Mouse (Mus musculus) MEL (cell line): Measurements from ENCODE around the gene Morn1. TPM values are rescaled to one million over a fixed set of nuclear protein-coding genes. Genes with fewer than 3 reads are reported as not detected.
"Not testable (repeated sequence)": the region's sequence is repeated elsewhere in the genome, so short reads cannot be mapped to it uniquely, and the experiment has no call there.

ENCODE experiments used
- DNase-seq: peaks from one replicate; pipeline ENCODE4 v3.0.0; 2011; ENCODE audit warnings: low read depth, low spot score
- H3K27ac ChIP-seq: 2 replicates; pipeline ENCODE4 v1.5.1; 2012; ENCODE audit warnings: low read depth, mild to moderate bottlenecking, control low read depth, low read length, moderate library complexity; ENCODE audit not compliant: control insufficient read depth
- H3K27me3 ChIP-seq, 2 experiments: fragments of 150-350 bp in 1 of 2; sonication (generic) in 1 of 2; 2 replicates each; pipeline ENCODE4 v1.6.1; 2012; ENCODE audit warnings: low read length in 2 of 2, mild to moderate bottlenecking in 2 of 2, improper control_type of control experiment in 1 of 2, moderate library complexity in 1 of 2; ENCODE audit not compliant: insufficient read depth in 2 of 2, control insufficient read depth in 1 of 2
- H3K36me3 ChIP-seq, 2 experiments: 2 replicates each; pipeline ENCODE4 v1.6.1; 2012 to 2014; ENCODE audit warnings: low read length in 2 of 2, improper control_type of control experiment in 1 of 2, inconsistent platforms in 1 of 2, mild to moderate bottlenecking in 1 of 2; ENCODE audit not compliant: insufficient read depth in 2 of 2, control insufficient read depth in 1 of 2
- H3K4me1 ChIP-seq, 2 experiments: fragments of 150-350 bp in 1 of 2; sonication (generic) in 1 of 2; 2 replicates each; pipeline ENCODE4 v1.6.1; 2012; ENCODE audit warnings: low read length in 2 of 2, improper control_type of control experiment in 1 of 2, mild to moderate bottlenecking in 1 of 2; ENCODE audit not compliant: insufficient read depth in 2 of 2, control insufficient read depth in 1 of 2
- H3K4me3 ChIP-seq, 2 experiments: fragments of 150-350 bp in 1 of 2; sonication (generic) in 1 of 2; 2 replicates each; pipeline ENCODE4 v1.5.1; 2012; ENCODE audit warnings: low read depth in 2 of 2, low read length in 2 of 2, mild to moderate bottlenecking in 2 of 2, moderate library complexity in 2 of 2, control low read depth in 1 of 2, improper control_type of control experiment in 1 of 2; ENCODE audit not compliant: control insufficient read depth in 1 of 2, insufficient read depth in 1 of 2
- H3K79me2 ChIP-seq: 2 replicates; pipeline ENCODE4 v1.6.1; 2012; ENCODE audit warnings: mild to moderate bottlenecking, low read length, moderate library complexity; ENCODE audit not compliant: control insufficient read depth, poor library complexity, insufficient read depth
- H3K9ac ChIP-seq: 2 replicates; pipeline ENCODE4 v1.6.1; 2012; ENCODE audit warnings: low read depth, mild to moderate bottlenecking, control low read depth, low read length, moderate library complexity; ENCODE audit not compliant: control insufficient read depth, poor library complexity, severe bottlenecking
- H3K9me3 ChIP-seq: fragments of 150-350 bp; sonication (generic); replicated peaks from 2 replicates; pipeline ENCODE4 v1.6.1; 2012; ENCODE audit warnings: mild to moderate bottlenecking, low read length, improper control_type of control experiment, moderate library complexity; ENCODE audit not compliant: insufficient read depth
- CHD1 ChIP-seq: IDR thresholded peaks from 2 replicates; pipeline ENCODE4 v1.6.1; 2012; ENCODE audit warnings: low read depth, mild to moderate bottlenecking, inconsistent platforms, low read length, improper control_type of control experiment
- CTCF ChIP-seq, 3 experiments: IDR thresholded peaks in 2 of 3; conservative IDR thresholded peaks in 1 of 3; 2 replicates each; pipeline ENCODE4 v1.5.1; 2011 to 2012; ENCODE audit warnings: low read length in 3 of 3, low read depth in 2 of 3, mild to moderate bottlenecking in 2 of 3, improper control_type of control experiment in 1 of 3, inconsistent platforms in 1 of 3, mixed read lengths in 1 of 3, moderate library complexity in 1 of 3; ENCODE audit not compliant: control insufficient read depth in 1 of 3, insufficient read depth in 1 of 3, poor library complexity in 1 of 3, severe bottlenecking in 1 of 3
- E2F4 ChIP-seq: IDR thresholded peaks from 2 replicates; pipeline ENCODE4 v1.6.1; 2011; ENCODE audit warnings: low read depth, low read length, improper control_type of control experiment, borderline replicate concordance
- HCFC1 ChIP-seq: IDR thresholded peaks from 2 replicates; pipeline ENCODE4 v1.6.1; 2012; ENCODE audit warnings: low read depth, mild to moderate bottlenecking, inconsistent platforms, low read length, improper control_type of control experiment, moderate library complexity
- MAZ ChIP-seq: IDR thresholded peaks from 2 replicates; pipeline ENCODE4 v1.6.1; 2012; ENCODE audit warnings: low read depth, mild to moderate bottlenecking, inconsistent platforms, low read length, improper control_type of control experiment
- MEF2A ChIP-seq: IDR thresholded peaks from 2 replicates; pipeline ENCODE4 v1.6.1; 2014; ENCODE audit warnings: low read depth, mild to moderate bottlenecking, inconsistent platforms, low read length, improper control_type of control experiment; ENCODE audit not compliant: poor library complexity, insufficient replicate concordance, severe bottlenecking; ENCODE audit errors: extremely low read depth
- MXI1 ChIP-seq: IDR thresholded peaks from 2 replicates; pipeline ENCODE4 v1.6.1; 2011; ENCODE audit warnings: mild to moderate bottlenecking, low read depth, low read length, improper control_type of control experiment
- MYC ChIP-seq: IDR thresholded peaks from 2 replicates; pipeline ENCODE4 v1.6.1; 2011; ENCODE audit warnings: low read depth, mild to moderate bottlenecking, low read length, improper control_type of control experiment, moderate library complexity
- POLR2AphosphoS5 ChIP-seq: IDR thresholded peaks from 2 replicates; pipeline ENCODE4 v1.6.1; 2012; ENCODE audit warnings: low read depth, borderline replicate concordance, mild to moderate bottlenecking, inconsistent platforms, low read length, moderate library complexity, mixed read lengths
- UBTF ChIP-seq: IDR thresholded peaks from 2 replicates; pipeline ENCODE4 v1.6.1; 2012; ENCODE audit warnings: low read depth, mild to moderate bottlenecking, inconsistent platforms, low read length, improper control_type of control experiment, moderate library complexity, borderline replicate concordance; ENCODE audit not compliant: insufficient read depth
- USF1 ChIP-seq: IDR thresholded peaks from 2 replicates; pipeline ENCODE4 v1.6.1; 2014; ENCODE audit warnings: low read depth, mild to moderate bottlenecking, inconsistent platforms, low read length, improper control_type of control experiment, moderate library complexity
- ZKSCAN1 ChIP-seq: IDR thresholded peaks from 2 replicates; pipeline ENCODE4 v1.6.1; 2012; ENCODE audit warnings: low read depth, mild to moderate bottlenecking, inconsistent platforms, low read length, improper control_type of control experiment, moderate library complexity
- ZMIZ1 ChIP-seq: IDR thresholded peaks from 2 replicates; pipeline ENCODE4 v1.6.1; 2012; ENCODE audit warnings: low read depth, mild to moderate bottlenecking, inconsistent platforms, low read length, improper control_type of control experiment, moderate library complexity
- ZNF384 ChIP-seq: IDR thresholded peaks from 2 replicates; pipeline ENCODE4 v1.6.1; 2012; ENCODE audit warnings: low read depth, mild to moderate bottlenecking, inconsistent platforms, low read length, improper control_type of control experiment
- polyA plus RNA-seq, 2 experiments: library from polyadenylated mRNA; stranded (reverse) in 1 of 2; unstranded in 1 of 2; fragments of >175 nt in 1 of 2; fragments of >200 nt in 1 of 2; gene quantifications; 2 replicates each; pipeline versions ENCODE4 v1.2.1 to v1.2.4; 2012; ENCODE audit warnings: low replicate concordance in 2 of 2, low read depth in 1 of 2; ENCODE audit not compliant: insufficient read length in 2 of 2, insufficient read depth in 1 of 2, missing spikeins in 1 of 2
- total RNA-seq: library from RNA; depleted of rRNA; stranded (reverse); fragments of 300-350 nt; gene quantifications from 2 replicates; pipeline ENCODE4 v1.2.3, GENCODE M21; 2012

Gene Morn1
- total and polyA plus RNA-seq, 3 experiments, result 4.1 to 4.4 TPM; not detected in 1

DNA sequence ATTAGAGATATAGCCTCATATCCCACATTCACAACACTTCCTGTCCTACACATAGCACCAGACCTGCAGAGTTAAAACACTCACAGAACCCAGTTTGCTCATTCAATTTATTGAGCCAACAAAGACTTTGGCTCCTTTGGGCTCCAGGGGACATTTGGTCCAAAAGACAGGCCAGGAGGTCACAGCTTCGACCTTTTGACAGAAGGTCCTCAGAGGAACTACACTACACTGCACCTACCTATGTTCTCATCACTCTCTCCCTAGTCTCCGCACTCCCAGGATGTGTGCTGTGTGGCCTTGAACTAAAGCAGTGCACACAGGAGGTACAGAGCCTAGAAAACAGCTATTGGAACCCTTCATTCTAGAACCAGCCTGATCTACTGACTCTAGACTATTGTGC is 10.6 kb upstream of the Morn1 start:
- no peak overlapping the region for H3K9ac ChIP-seq
- no peaks in the 10 kb centered on the region for H3K27me3 ChIP-seq
- H3K4me3 ChIP-seq, result no peak overlapping the region
- TF ChIP-seq MAZ, result no peak
- TF ChIP-seq ZKSCAN1, result no peak
- no peak for TF ChIP-seq MEF2A
- TF ChIP-seq USF1, result no peak
- TF ChIP-seq UBTF, result no peak
- no peak for TF ChIP-seq MXI1
- no peak for TF ChIP-seq CHD1
- TF ChIP-seq E2F4, result no peak
- TF ChIP-seq POLR2AphosphoS5, result no peak
- no peak for TF ChIP-seq HCFC1
- no peak for TF ChIP-seq MYC
- no peak overlapping the region for H3K27ac ChIP-seq
- H3K4me1 ChIP-seq, result no peaks in the 10 kb centered on the region
- H3K9me3 ChIP-seq, result no peaks in the 10 kb centered on the region
- H3K79me2 ChIP-seq, result peaks cover 3% of the 10 kb centered on the region; the same call in 1 of the 2 replicates
- peaks cover 0 to 30% of the 10 kb centered on the region in 2 experiments; a peak in 2 of 4 replicates for H3K36me3 ChIP-seq
- DNase-seq, result no peak

DNA sequence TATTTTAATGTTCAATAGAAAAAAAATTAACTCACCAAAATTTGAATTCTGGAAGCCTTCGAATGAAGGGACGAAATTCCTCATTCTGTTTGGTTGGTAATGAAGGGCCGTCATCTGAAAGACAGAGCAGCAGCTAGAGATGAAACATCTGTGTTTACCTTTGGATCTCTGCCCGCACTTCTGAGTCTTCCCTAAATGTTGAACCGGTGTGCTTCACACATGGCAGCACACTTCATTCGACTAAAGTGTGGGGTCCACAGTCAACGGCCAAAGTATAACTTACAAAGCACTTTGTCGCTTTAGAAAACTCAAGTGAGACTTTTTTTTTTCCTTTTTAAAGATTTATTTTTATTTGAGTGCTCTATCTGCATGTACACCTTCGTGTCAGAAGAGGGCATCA is 9.7 kb upstream of the Morn1 start:
- Histone ChIP-seq H3K4me3 (no peak overlapping the region), H3K4me1 (no peaks in the 10 kb centered on the region), H3K9ac (no peak overlapping the region), H3K36me3 (peaks cover 0 to 36% of the 10 kb centered on the region in 2 experiments; a peak in 3 of 4 replicates), H3K27me3 (no peaks in the 10 kb centered on the region), H3K79me2 (peaks cover 5% of the 10 kb centered on the region; the same call in 1 of the 2 replicates), H3K27ac (no peak overlapping the region)
- DNase-seq, result no peak
- peak; percentile 26; the same call in 1 of the 2 replicates for TF ChIP-seq ZNF384
- 0 out of 6 replicates have a peak, but pooled peaks of 1 of the 3 experiments have one; percentile 10 for TF ChIP-seq CTCF (IDR thresholded peaks at IDR 0.05 in 2 of 3, conservative IDR thresholded peaks at IDR 0.05 in 1 of 3; ENCODE audit: control insufficient read depth in 1 of 3, insufficient read depth in 1 of 3, low read depth in 2 of 3, low read length in 3 of 3, poor library complexity in 1 of 3, severe bottlenecking in 1 of 3)
- no peak for TF ChIP-seq ZMIZ1
- TF ChIP-seq, all 39 proteins: peak for 2
- H3K9me3 ChIP-seq, result no peaks in the 10 kb centered on the region

- H3K4me1 ChIP-seq, H3K9me3 ChIP-seq, H3K27me3 ChIP-seq, H3K4me3 ChIP-seq, H3K27ac ChIP-seq, DNase-seq, H3K9ac ChIP-seq: not testable (repeated sequence)
- Histone ChIP-seq H3K79me2 (peaks cover 17% of the 10 kb centered on the region), H3K36me3 (peaks cover 0 to 40% of the 10 kb centered on the region in 2 experiments)
Measured at GRCm38 (mm10) chr4:155078808-155079207, 7.6 kb upstream of the Morn1 start.
